Mouse (Mus musculus): Measurements from ENCODE around the gene Efna4. TPM values are rescaled to one million over a fixed set of nuclear protein-coding genes. Genes with fewer than 3 reads are reported as not detected.

The Efna4 gene
- polyA plus RNA-seq, 1 experiment from 2014 or later, result 16.0 TPM

- Histone ChIP-seq H3K36me3 (ENCODE audit: poor library complexity, severe bottlenecking) (no peaks in the 10 kb centered on the region), H3K9ac (no peak overlapping the region), H3K27ac (no peak overlapping the region), H3K9me3 (replicated peaks) (no peaks in the 10 kb centered on the region), H3K4me3 (no peak overlapping the region), H3K4me2 (no peak overlapping the region), H3K4me1 (peaks cover 8% of the 10 kb centered on the region; the same call in 1 of the 2 replicates), H3K27me3 (peaks cover 16% of the 10 kb centered on the region)
- no peak for ATAC-seq
- 84% methylated on average over 8 of the region's 8 CpGs for WGBS
Observed at GRCm38 (mm10) chr3:89295685-89296230, 42.1 kb downstream of the Efna4 start.

GRCm38 (mm10) chr3:89294195-89294594 is 43.6 kb downstream of the Efna4 start:
- Histone ChIP-seq H3K9me3 (replicated peaks) (no peaks in the 10 kb centered on the region), H3K9ac (no peak overlapping the region), H3K4me3 (no peak overlapping the region), H3K27me3 (peaks cover 6% of the 10 kb centered on the region), H3K27ac (no peak overlapping the region), H3K36me3 (ENCODE audit: poor library complexity, severe bottlenecking) (no peaks in the 10 kb centered on the region), H3K4me1 (no peaks in the 10 kb centered on the region), H3K4me2 (no peak overlapping the region)
- WGBS, result 77% methylated on average over 5 of the region's 5 CpGs
- ATAC-seq, result no peak

- H3K27ac ChIP-seq, result no peak overlapping the region
- no peaks in the 10 kb centered on the region for H3K36me3 ChIP-seq (ENCODE audit: poor library complexity, severe bottlenecking)
- WGBS, result 94% methylated on average over 11 of the region's 11 CpGs
- H3K4me1 ChIP-seq, result no peaks in the 10 kb centered on the region
- no peak overlapping the region for H3K4me2 ChIP-seq
- no peaks in the 10 kb centered on the region for H3K27me3 ChIP-seq
- H3K9ac ChIP-seq, result no peak overlapping the region
- H3K4me3 ChIP-seq, result no peak overlapping the region
- ATAC-seq, result no peak
- no peaks in the 10 kb centered on the region for H3K9me3 ChIP-seq (replicated peaks)
Observed at GRCm38 (mm10) chr3:89293247-89293918, 44.4 kb downstream of the Efna4 start.

GRCm38 (mm10) chr3:89292303-89292702 is 45.5 kb downstream of the Efna4 start:
- no peaks in the 10 kb centered on the region for H3K9me3 ChIP-seq (replicated peaks)
- no peaks in the 10 kb centered on the region for H3K36me3 ChIP-seq (ENCODE audit: poor library complexity, severe bottlenecking)
- H3K9ac ChIP-seq, result no peak overlapping the region
- H3K27ac ChIP-seq, result no peak overlapping the region
- H3K4me2 ChIP-seq, result no peak overlapping the region
- no peak overlapping the region for H3K4me3 ChIP-seq
- no peak for ATAC-seq
- H3K27me3 ChIP-seq, result no peaks in the 10 kb centered on the region
- H3K4me1 ChIP-seq, result no peaks in the 10 kb centered on the region
- 60% methylated on average over 5 of the region's 5 CpGs for WGBS

GRCm38 (mm10) chr3:89291874-89292273 is 46.0 kb downstream of the Efna4 start:
- no peak overlapping the region for H3K4me3 ChIP-seq
- no peaks in the 10 kb centered on the region for H3K4me1 ChIP-seq
- no peak overlapping the region for H3K27ac ChIP-seq
- no peaks in the 10 kb centered on the region for H3K9me3 ChIP-seq (replicated peaks)
- 82% methylated on average over 10 of the region's 10 CpGs for WGBS
- H3K27me3 ChIP-seq, result no peaks in the 10 kb centered on the region
- H3K4me2 ChIP-seq, result no peak overlapping the region
- no peaks in the 10 kb centered on the region for H3K36me3 ChIP-seq (ENCODE audit: poor library complexity, severe bottlenecking)
- ATAC-seq, result no peak
- no peak overlapping the region for H3K9ac ChIP-seq

GRCm38 (mm10) chr3:89288503-89288928 is 49.3 kb downstream of the Efna4 start:
- Histone ChIP-seq H3K9me3 (replicated peaks) (no peaks in the 10 kb centered on the region), H3K27ac (no peak overlapping the region), H3K27me3 (no peaks in the 10 kb centered on the region), H3K9ac (no peak overlapping the region), H3K4me3 (no peak overlapping the region), H3K4me2 (no peak overlapping the region), H3K4me1 (no peaks in the 10 kb centered on the region), H3K36me3 (ENCODE audit: poor library complexity, severe bottlenecking) (no peaks in the 10 kb centered on the region)
- ATAC-seq, result no peak
- 69% methylated on average over 7 of the region's 7 CpGs for WGBS

GRCm38 (mm10) chr3:89287286-89287685 is 50.5 kb downstream of the Efna4 start:
- H3K4me3 ChIP-seq, result no peak overlapping the region
- H3K9ac ChIP-seq, result no peak overlapping the region
- H3K4me1 ChIP-seq, result no peaks in the 10 kb centered on the region
- no peaks in the 10 kb centered on the region for H3K27me3 ChIP-seq
- H3K27ac ChIP-seq, result no peak overlapping the region
- 56% methylated on average over 5 of the region's 5 CpGs for WGBS
- H3K9me3 ChIP-seq (replicated peaks), result no peaks in the 10 kb centered on the region
- ATAC-seq, result no peak
- H3K36me3 ChIP-seq (ENCODE audit: poor library complexity, severe bottlenecking), result no peaks in the 10 kb centered on the region
- no peak overlapping the region for H3K4me2 ChIP-seq

- H3K4me3 ChIP-seq, result no peak overlapping the region
- H3K4me1 ChIP-seq, result peaks cover 13% of the 10 kb centered on the region
- H3K36me3 ChIP-seq (ENCODE audit: poor library complexity, severe bottlenecking), result no peaks in the 10 kb centered on the region
- H3K27me3 ChIP-seq, result peaks cover 15% of the 10 kb centered on the region
- H3K9ac ChIP-seq, result no peak overlapping the region
- ATAC-seq, result no peak
- H3K4me2 ChIP-seq, result no peak overlapping the region
- no peaks in the 10 kb centered on the region for H3K9me3 ChIP-seq (replicated peaks)
- no peak overlapping the region for H3K27ac ChIP-seq
- 52% methylated on average over 2 of the region's 2 CpGs for WGBS
Observed at GRCm38 (mm10) chr3:89285526-89285925, 52.3 kb downstream of the Efna4 start.

- Histone ChIP-seq H3K27me3 (peaks cover 21% of the 10 kb centered on the region), H3K4me3 (no peak overlapping the region), H3K27ac (no peak overlapping the region), H3K9me3 (replicated peaks) (no peaks in the 10 kb centered on the region), H3K9ac (no peak overlapping the region), H3K36me3 (ENCODE audit: poor library complexity, severe bottlenecking) (no peaks in the 10 kb centered on the region), H3K4me2 (no peak overlapping the region), H3K4me1 (peaks cover 26% of the 10 kb centered on the region)
- ATAC-seq, result no peak
- 95% methylated on average over 3 of the region's 3 CpGs for WGBS
Observed at GRCm38 (mm10) chr3:89284261-89284660, 53.6 kb downstream of the Efna4 start.

Other genes with a start within 250 kb of the Efna4 start
- gene Rusc1, start 244.7 kb downstream of the Efna4 start, polyA plus RNA-seq (2015; fragmentation: Nextera tagmentation; extraction: Ambion mirVana), result 38.4 and 40.5 TPM in 2 replicates
- not detected in 2 replicates for gene Gm43738, start 236.9 kb downstream of the Efna4 start, polyA plus RNA-seq (2015; fragmentation: Nextera tagmentation; extraction: Ambion mirVana)
- gene Fdps, start 236.1 kb downstream of the Efna4 start, polyA plus RNA-seq (2015; fragmentation: Nextera tagmentation; extraction: Ambion mirVana), result 315 and 326 TPM in 2 replicates
- gene Pklr, start 201.9 kb downstream of the Efna4 start, polyA plus RNA-seq (2015; fragmentation: Nextera tagmentation; extraction: Ambion mirVana), result 0.09 and 0.26 TPM in 2 replicates
- gene Hcn3, start 177.8 kb downstream of the Efna4 start, polyA plus RNA-seq (2015; fragmentation: Nextera tagmentation; extraction: Ambion mirVana), result 19.0 and 19.6 TPM in 2 replicates
- gene Clk2, start 173.2 kb downstream of the Efna4 start, polyA plus RNA-seq (2015; fragmentation: Nextera tagmentation; extraction: Ambion mirVana), result 25.0 and 26.2 TPM in 2 replicates
- 102 and 109 TPM in 2 replicates for gene Scamp3, start 160.6 kb downstream of the Efna4 start, polyA plus RNA-seq (2015; fragmentation: Nextera tagmentation; extraction: Ambion mirVana)
- 15.1 and 23.0 TPM in 2 replicates for gene Fam189b, start 154.9 kb downstream of the Efna4 start, polyA plus RNA-seq (2015; fragmentation: Nextera tagmentation; extraction: Ambion mirVana)
- 34.6 and 36.3 TPM in 2 replicates for gene Gba, start 135.1 kb downstream of the Efna4 start, polyA plus RNA-seq (2015; fragmentation: Nextera tagmentation; extraction: Ambion mirVana)
- gene Thbs3, start 122.8 kb downstream of the Efna4 start, polyA plus RNA-seq (2015; fragmentation: Nextera tagmentation; extraction: Ambion mirVana), result 79.2 and 96.1 TPM in 2 replicates
- 196 and 201 TPM in 2 replicates for gene Mtx1, start 110.9 kb downstream of the Efna4 start, polyA plus RNA-seq (2015; fragmentation: Nextera tagmentation; extraction: Ambion mirVana)
- gene Muc1, start 109.0 kb downstream of the Efna4 start, polyA plus RNA-seq (2015; fragmentation: Nextera tagmentation; extraction: Ambion mirVana), result 2.8 and 3.1 TPM in 2 replicates
- 221 and 237 TPM in 2 replicates for gene Krtcap2, start 92.1 kb downstream of the Efna4 start, polyA plus RNA-seq (2015; fragmentation: Nextera tagmentation; extraction: Ambion mirVana)
- 36.6 and 43.2 TPM in 2 replicates for gene Trim46, start 91.7 kb downstream of the Efna4 start, polyA plus RNA-seq (2015; fragmentation: Nextera tagmentation; extraction: Ambion mirVana)
- 100 and 106 TPM in 2 replicates for gene Dpm3, start 78.7 kb downstream of the Efna4 start, polyA plus RNA-seq (2015; fragmentation: Nextera tagmentation; extraction: Ambion mirVana)
- gene Slc50a1, start 67.5 kb downstream of the Efna4 start, polyA plus RNA-seq (2015; fragmentation: Nextera tagmentation; extraction: Ambion mirVana), result 25.8 and 32.7 TPM in 2 replicates
- gene Efna1, start 56.9 kb downstream of the Efna4 start, polyA plus RNA-seq (2015; fragmentation: Nextera tagmentation; extraction: Ambion mirVana), result 9.5 and 10.9 TPM in 2 replicates
- 18.7 and 23.4 TPM in 2 replicates for gene Efna3, start 15.1 kb downstream of the Efna4 start, polyA plus RNA-seq (2015; fragmentation: Nextera tagmentation; extraction: Ambion mirVana)
- gene Adam15, start 12.0 kb upstream of the Efna4 start, polyA plus RNA-seq (2015; fragmentation: Nextera tagmentation; extraction: Ambion mirVana), result 24.1 and 27.5 TPM in 2 replicates
- gene Dcst2, start 23.9 kb upstream of the Efna4 start, polyA plus RNA-seq (2015; fragmentation: Nextera tagmentation; extraction: Ambion mirVana), result 0.06 and 0.13 TPM in 2 replicates
- 0.37 and 0.57 TPM in 2 replicates for gene Dcst1, start 27.2 kb upstream of the Efna4 start, polyA plus RNA-seq (2015; fragmentation: Nextera tagmentation; extraction: Ambion mirVana)
- 0.41 and 0.67 TPM in 2 replicates for gene Zbtb7b, start 56.7 kb upstream of the Efna4 start, polyA plus RNA-seq (2015; fragmentation: Nextera tagmentation; extraction: Ambion mirVana)
- gene Lenep, start 64.8 kb upstream of the Efna4 start, polyA plus RNA-seq (2015; fragmentation: Nextera tagmentation; extraction: Ambion mirVana), result 0.52 and 0.55 TPM in 2 replicates
- gene Flad1, start 73.8 kb upstream of the Efna4 start, polyA plus RNA-seq (2015; fragmentation: Nextera tagmentation; extraction: Ambion mirVana), result 36.3 and 39.4 TPM in 2 replicates
- gene Cks1b, start 80.4 kb upstream of the Efna4 start, polyA plus RNA-seq (2015; fragmentation: Nextera tagmentation; extraction: Ambion mirVana), result 352 TPM in 2 replicates
- 15.9 and 16.7 TPM in 2 replicates for gene Shc1, start 80.4 kb upstream of the Efna4 start, polyA plus RNA-seq (2015; fragmentation: Nextera tagmentation; extraction: Ambion mirVana)
- gene Pygo2, start 92.2 kb upstream of the Efna4 start, polyA plus RNA-seq (2015; fragmentation: Nextera tagmentation; extraction: Ambion mirVana), result 30.4 and 32.4 TPM in 2 replicates
- 10.2 TPM in 2 replicates for gene Pbxip1, start 98.7 kb upstream of the Efna4 start, polyA plus RNA-seq (2015; fragmentation: Nextera tagmentation; extraction: Ambion mirVana)
- gene Pmvk, start 116.5 kb upstream of the Efna4 start, polyA plus RNA-seq (2015; fragmentation: Nextera tagmentation; extraction: Ambion mirVana), result 73.3 and 75.0 TPM in 2 replicates
- gene Kcnn3, start 182.1 kb upstream of the Efna4 start, polyA plus RNA-seq (2015; fragmentation: Nextera tagmentation; extraction: Ambion mirVana), result 3.5 and 4.3 TPM in 2 replicates

All from forebrain, embryonic 13.5 days (tissue).